Mouse (Mus musculus): ENCODE measurements around the gene Sox6. TPM values are rescaled to one million over a fixed set of nuclear protein-coding genes. Genes with fewer than 3 reads are reported as not detected.

Sox6 gene
- total RNA-seq, 1 experiment = 1.2 TPM

GRCm38 (mm10) chr7:115662121-115662520, 376.5 kb downstream of the Sox6 start:
- Histone ChIP-seq H3K9me3 (ENCODE audit: control insufficient read depth, insufficient read depth, low read depth, low read length) (no peaks in the 10 kb centered on the region), H3K4me3 (ENCODE audit: insufficient read depth in 1 of 2, low read depth in 1 of 2, low read length in 2 of 2, poor library complexity in 1 of 2, severe bottlenecking in 1 of 2) (no peak overlapping the region), H3K4me1 (ENCODE audit: control insufficient read depth in 2 of 2, insufficient read depth in 2 of 2, low read length in 2 of 2, poor library complexity in 1 of 2) (no peaks in the 10 kb centered on the region), H3K9ac (ENCODE audit: insufficient read depth, low read depth, low read length, poor library complexity, severe bottlenecking) (no peak overlapping the region), H3K27ac (ENCODE audit: insufficient read depth, low read depth, low read length, poor library complexity, severe bottlenecking) (no peak overlapping the region), H3K36me3 (ENCODE audit: control insufficient read depth, insufficient read depth, low read length, poor library complexity, severe bottlenecking) (no peaks in the 10 kb centered on the region)
- no peak for DNase-seq (ENCODE audit: low read depth, low spot score)
- in situ Hi-C loops (cut with MboI; ENCODE audit: low sequenced_read_pairs in 2 of 2, unreplicated experiment in 2 of 2) = no loop called here
- TF ChIP-seq MAFK (IDR thresholded peaks at IDR 0.05; ENCODE audit: insufficient read depth, low read depth, low read length) (no peak), CHD2 (IDR thresholded peaks at IDR 0.05; ENCODE audit: low read depth, low read length) (no peak), ZNF384 (IDR thresholded peaks at IDR 0.05; ENCODE audit: low read depth, low read length) (no peak), ZC3H11A (IDR thresholded peaks at IDR 0.05; ENCODE audit: borderline replicate concordance, low read depth, low read length) (no peak), HCFC1 (IDR thresholded peaks at IDR 0.05; ENCODE audit: borderline replicate concordance, insufficient read depth, low read length) (no peak)

- no peak overlapping the region for H3K27ac ChIP-seq (ENCODE audit: insufficient read depth, low read depth, low read length, poor library complexity, severe bottlenecking)
- in situ Hi-C loops (cut with MboI; ENCODE audit: low sequenced_read_pairs in 2 of 2, unreplicated experiment in 2 of 2) = no loop called here
Measured at GRCm38 (mm10) chr7:115646696-115647095, 391.9 kb downstream of the Sox6 start.

GRCm38 (mm10) chr7:115645971-115646447, 392.6 kb downstream of the Sox6 start:
- no peaks in the 10 kb centered on the region for H3K4me1 ChIP-seq (ENCODE audit: control insufficient read depth in 2 of 2, insufficient read depth in 2 of 2, low read length in 2 of 2, poor library complexity in 1 of 2)
- no peak overlapping the region for H3K9ac ChIP-seq (ENCODE audit: insufficient read depth, low read depth, low read length, poor library complexity, severe bottlenecking)
- H3K27ac ChIP-seq (ENCODE audit: insufficient read depth, low read depth, low read length, poor library complexity, severe bottlenecking) = no peak overlapping the region
- in situ Hi-C loops (cut with MboI; ENCODE audit: low sequenced_read_pairs in 2 of 2, unreplicated experiment in 2 of 2) = no loop called here
- no peaks in the 10 kb centered on the region for H3K36me3 ChIP-seq (ENCODE audit: control insufficient read depth, insufficient read depth, low read length, poor library complexity, severe bottlenecking)
- no peak for DNase-seq (ENCODE audit: low read depth, low spot score)
- no peak overlapping the region for H3K4me3 ChIP-seq (ENCODE audit: insufficient read depth in 1 of 2, low read depth in 1 of 2, low read length in 2 of 2, poor library complexity in 1 of 2, severe bottlenecking in 1 of 2)
- H3K9me3 ChIP-seq (ENCODE audit: control insufficient read depth, insufficient read depth, low read depth, low read length) = no peaks in the 10 kb centered on the region
- no peak for TF ChIP-seq CHD2 (IDR thresholded peaks at IDR 0.05; ENCODE audit: low read depth, low read length)
- TF ChIP-seq HCFC1 (IDR thresholded peaks at IDR 0.05; ENCODE audit: borderline replicate concordance, insufficient read depth, low read length) = no peak
- TF ChIP-seq ZC3H11A (IDR thresholded peaks at IDR 0.05; ENCODE audit: borderline replicate concordance, low read depth, low read length) = no peak
- no peak for TF ChIP-seq ZNF384 (IDR thresholded peaks at IDR 0.05; ENCODE audit: low read depth, low read length)
- no peak for TF ChIP-seq MAFK (IDR thresholded peaks at IDR 0.05; ENCODE audit: insufficient read depth, low read depth, low read length)

More at GRCm38 (mm10) chr7:115646696-115647095, 391.9 kb downstream of the Sox6 start:
- Histone ChIP-seq H3K9ac (ENCODE audit: insufficient read depth, low read depth, low read length, poor library complexity, severe bottlenecking) (no peak overlapping the region), H3K36me3 (ENCODE audit: control insufficient read depth, insufficient read depth, low read length, poor library complexity, severe bottlenecking) (no peaks in the 10 kb centered on the region), H3K4me3 (ENCODE audit: insufficient read depth in 1 of 2, low read depth in 1 of 2, low read length in 2 of 2, poor library complexity in 1 of 2, severe bottlenecking in 1 of 2) (no peak overlapping the region), H3K4me1 (ENCODE audit: control insufficient read depth in 2 of 2, insufficient read depth in 2 of 2, low read length in 2 of 2, poor library complexity in 1 of 2) (no peaks in the 10 kb centered on the region), H3K9me3 (ENCODE audit: control insufficient read depth, insufficient read depth, low read depth, low read length) (no peaks in the 10 kb centered on the region)
- TF ChIP-seq CHD2 (IDR thresholded peaks at IDR 0.05; ENCODE audit: low read depth, low read length) (no peak), ZC3H11A (IDR thresholded peaks at IDR 0.05; ENCODE audit: borderline replicate concordance, low read depth, low read length) (no peak), HCFC1 (IDR thresholded peaks at IDR 0.05; ENCODE audit: borderline replicate concordance, insufficient read depth, low read length) (no peak), MAFK (IDR thresholded peaks at IDR 0.05; ENCODE audit: insufficient read depth, low read depth, low read length) (no peak), ZNF384 (IDR thresholded peaks at IDR 0.05; ENCODE audit: low read depth, low read length) (no peak)
- no peak for DNase-seq (ENCODE audit: low read depth, low spot score)

GRCm38 (mm10) chr7:115645272-115645970, 393.2 kb downstream of the Sox6 start:
- in situ Hi-C loops (cut with MboI; ENCODE audit: low sequenced_read_pairs in 2 of 2, unreplicated experiment in 2 of 2) = no loop called here
- no peak overlapping the region for H3K9ac ChIP-seq (ENCODE audit: insufficient read depth, low read depth, low read length, poor library complexity, severe bottlenecking)
- no peaks in the 10 kb centered on the region for H3K9me3 ChIP-seq (ENCODE audit: control insufficient read depth, insufficient read depth, low read depth, low read length)
- no peak overlapping the region for H3K27ac ChIP-seq (ENCODE audit: insufficient read depth, low read depth, low read length, poor library complexity, severe bottlenecking)
- TF ChIP-seq ZC3H11A (IDR thresholded peaks at IDR 0.05; ENCODE audit: borderline replicate concordance, low read depth, low read length) (no peak), ZNF384 (IDR thresholded peaks at IDR 0.05; ENCODE audit: low read depth, low read length) (no peak), MAFK (IDR thresholded peaks at IDR 0.05; ENCODE audit: insufficient read depth, low read depth, low read length) (no peak), HCFC1 (IDR thresholded peaks at IDR 0.05; ENCODE audit: borderline replicate concordance, insufficient read depth, low read length) (no peak), CHD2 (IDR thresholded peaks at IDR 0.05; ENCODE audit: low read depth, low read length) (no peak)
- no peaks in the 10 kb centered on the region for H3K36me3 ChIP-seq (ENCODE audit: control insufficient read depth, insufficient read depth, low read length, poor library complexity, severe bottlenecking)
- H3K4me3 ChIP-seq (ENCODE audit: insufficient read depth in 1 of 2, low read depth in 1 of 2, low read length in 2 of 2, poor library complexity in 1 of 2, severe bottlenecking in 1 of 2) = no peak overlapping the region
- no peak for DNase-seq (ENCODE audit: low read depth, low spot score)
- no peaks in the 10 kb centered on the region for H3K4me1 ChIP-seq (ENCODE audit: control insufficient read depth in 2 of 2, insufficient read depth in 2 of 2, low read length in 2 of 2, poor library complexity in 1 of 2)
